Mouse (Mus musculus): ENCODE data around the gene Khk. TPM values are rescaled to one million over a fixed set of nuclear protein-coding genes. Genes with fewer than 3 reads are reported as not detected.
A peak's percentile ranks its signal among the peaks of the same experiment; 100 is the strongest.

Gene Khk
- polyA plus RNA-seq, 1 experiment from 2014 or later: 36.0 TPM

- Histone ChIP-seq H3K4me1 (ENCODE audit: control insufficient read depth, low read depth, low read length) (peaks cover 53% of the 10 kb centered on the region), H3K4me3 (ENCODE audit: low read depth, low read length) (no peak overlapping the region)
- ATAC-seq (ENCODE audit: low read depth): no peak
Observed at GRCm38 (mm10) chr5:30917348-30917747, 3.9 kb upstream of the Khk start.

GRCm38 (mm10) chr5:30917891-30918670 lies 3.1 kb upstream of the Khk start:
- no peak overlapping the region for H3K4me2 ChIP-seq (ENCODE audit: low read depth, low read length)
- no peak for ATAC-seq (ENCODE audit: low read depth)
- no peaks in the 10 kb centered on the region for H3K9me3 ChIP-seq (replicated peaks; ENCODE audit: control insufficient read depth, low read length)
- peaks cover 57% of the 10 kb centered on the region for H3K4me1 ChIP-seq (ENCODE audit: control insufficient read depth, low read depth, low read length)
- no peaks in the 10 kb centered on the region for H3K27me3 ChIP-seq (ENCODE audit: control insufficient read depth, insufficient read depth, low read depth, low read length)
- peaks cover 9% of the 10 kb centered on the region; the same call in 1 of the 2 replicates for H3K36me3 ChIP-seq (ENCODE audit: control insufficient read depth, insufficient read depth)
- H3K9ac ChIP-seq (ENCODE audit: low read depth, low read length): no peak overlapping the region
- no peak overlapping the region for H3K4me3 ChIP-seq (ENCODE audit: low read depth, low read length)
- 73% methylated on average over 31 of the region's 31 CpGs for whole genome bisulfite sequencing (ENCODE audit: insufficient replicate concordance)
- H3K27ac ChIP-seq (ENCODE audit: low read length): no peak overlapping the region

More at GRCm38 (mm10) chr5:30917348-30917747, 3.9 kb upstream of the Khk start:
- no peak overlapping the region for H3K9ac ChIP-seq (ENCODE audit: low read depth, low read length)
- H3K27ac ChIP-seq (ENCODE audit: low read length): no peak overlapping the region
- no peak overlapping the region for H3K4me2 ChIP-seq (ENCODE audit: low read depth, low read length)
- H3K9me3 ChIP-seq (replicated peaks; ENCODE audit: control insufficient read depth, low read length): no peaks in the 10 kb centered on the region
- WGBS (ENCODE audit: insufficient replicate concordance): 84% methylated on average over 11 of the region's 11 CpGs
- peaks cover 9% of the 10 kb centered on the region; the same call in 1 of the 2 replicates for H3K36me3 ChIP-seq (ENCODE audit: control insufficient read depth, insufficient read depth)
- no peaks in the 10 kb centered on the region for H3K27me3 ChIP-seq (ENCODE audit: control insufficient read depth, insufficient read depth, low read depth, low read length)

- Histone ChIP-seq H3K27me3 (ENCODE audit: control insufficient read depth, insufficient read depth, low read depth, low read length) (no peaks in the 10 kb centered on the region), H3K36me3 (ENCODE audit: control insufficient read depth, insufficient read depth) (peaks cover 9% of the 10 kb centered on the region; the same call in 1 of the 2 replicates), H3K9ac (ENCODE audit: low read depth, low read length) (no peak overlapping the region), H3K4me3 (ENCODE audit: low read depth, low read length) (no peak overlapping the region), H3K9me3 (replicated peaks; ENCODE audit: control insufficient read depth, low read length) (no peaks in the 10 kb centered on the region), H3K27ac (ENCODE audit: low read length) (no peak overlapping the region), H3K4me1 (ENCODE audit: control insufficient read depth, low read depth, low read length) (peaks cover 57% of the 10 kb centered on the region), H3K4me2 (ENCODE audit: low read depth, low read length) (no peak overlapping the region)
- WGBS (ENCODE audit: insufficient replicate concordance): 70% methylated on average over 8 of the region's 8 CpGs
- ATAC-seq (ENCODE audit: low read depth): no peak
Observed at GRCm38 (mm10) chr5:30918691-30919090, 2.5 kb upstream of the Khk start.

GRCm38 (mm10) chr5:30919831-30920614 lies 1.2 kb upstream of the Khk start:
- H3K9me3 ChIP-seq (replicated peaks; ENCODE audit: control insufficient read depth, low read length): no peaks in the 10 kb centered on the region
- H3K27me3 ChIP-seq (ENCODE audit: control insufficient read depth, insufficient read depth, low read depth, low read length): no peaks in the 10 kb centered on the region
- whole genome bisulfite sequencing (ENCODE audit: insufficient replicate concordance): 71% methylated on average over 11 of the region's 11 CpGs
- no peak for ATAC-seq (ENCODE audit: low read depth)
- H3K4me2 ChIP-seq (ENCODE audit: low read depth, low read length): no peak overlapping the region
- no peak overlapping the region for H3K9ac ChIP-seq (ENCODE audit: low read depth, low read length)
- H3K4me3 ChIP-seq (ENCODE audit: low read depth, low read length): no peak overlapping the region
- peaks cover 47% of the 10 kb centered on the region for H3K4me1 ChIP-seq (ENCODE audit: control insufficient read depth, low read depth, low read length)
- H3K27ac ChIP-seq (ENCODE audit: low read length): no peak overlapping the region
- H3K36me3 ChIP-seq (ENCODE audit: control insufficient read depth, insufficient read depth): peaks cover 9% of the 10 kb centered on the region; the same call in 1 of the 2 replicates

GRCm38 (mm10) chr5:30920621-30921020 lies 610 bp upstream of the Khk start:
- Histone ChIP-seq H3K9me3 (replicated peaks; ENCODE audit: control insufficient read depth, low read length) (no peaks in the 10 kb centered on the region), H3K4me2 (ENCODE audit: low read depth, low read length) (peak overlapping the region; percentile 90), H3K4me1 (ENCODE audit: control insufficient read depth, low read depth, low read length) (peaks cover 42% of the 10 kb centered on the region), H3K27ac (ENCODE audit: low read length) (0 out of 2 replicates have a peak overlapping the region, but pooled peaks have one; percentile 4), H3K27me3 (ENCODE audit: control insufficient read depth, insufficient read depth, low read depth, low read length) (no peaks in the 10 kb centered on the region), H3K4me3 (ENCODE audit: low read depth, low read length) (0 out of 2 replicates have a peak overlapping the region, but pooled peaks have one; percentile 82), H3K9ac (ENCODE audit: low read depth, low read length) (no peak overlapping the region), H3K36me3 (ENCODE audit: control insufficient read depth, insufficient read depth) (peaks cover 9% of the 10 kb centered on the region)
- no peak for ATAC-seq (ENCODE audit: low read depth)
- WGBS (ENCODE audit: insufficient replicate concordance): 61% methylated on average over 19 of the region's 19 CpGs

- no peaks in the 10 kb centered on the region for H3K27me3 ChIP-seq (ENCODE audit: control insufficient read depth, insufficient read depth, low read depth, low read length)
- no peak overlapping the region; the same call in 1 of the 2 replicates for H3K27ac ChIP-seq (ENCODE audit: low read length)
- peaks cover 4% of the 10 kb centered on the region; the same call in 1 of the 2 replicates for H3K36me3 ChIP-seq (ENCODE audit: control insufficient read depth, insufficient read depth)
- H3K9ac ChIP-seq (ENCODE audit: low read depth, low read length): peak overlapping the region; percentile 73; the same call in 1 of the 2 replicates
- H3K4me1 ChIP-seq (ENCODE audit: control insufficient read depth, low read depth, low read length): peaks cover 31% of the 10 kb centered on the region
- 31% methylated on average over 10 of the region's 10 CpGs for WGBS (ENCODE audit: insufficient replicate concordance)
- no peak for ATAC-seq (ENCODE audit: low read depth)
- peak overlapping the region; percentile 82 for H3K4me3 ChIP-seq (ENCODE audit: low read depth, low read length)
- no peaks in the 10 kb centered on the region for H3K9me3 ChIP-seq (replicated peaks; ENCODE audit: control insufficient read depth, low read length)
- H3K4me2 ChIP-seq (ENCODE audit: low read depth, low read length): peak overlapping the region; percentile 90
Observed at GRCm38 (mm10) chr5:30922581-30923041, 1.4 kb downstream of the Khk start.

GRCm38 (mm10) chr5:30923119-30923518 lies 1.9 kb downstream of the Khk start:
- Histone ChIP-seq H3K36me3 (ENCODE audit: control insufficient read depth, insufficient read depth) (peaks cover 4% of the 10 kb centered on the region; the same call in 1 of the 2 replicates), H3K9ac (ENCODE audit: low read depth, low read length) (no peak overlapping the region), H3K27me3 (ENCODE audit: control insufficient read depth, insufficient read depth, low read depth, low read length) (no peaks in the 10 kb centered on the region), H3K27ac (ENCODE audit: low read length) (no peak overlapping the region), H3K4me1 (ENCODE audit: control insufficient read depth, low read depth, low read length) (peaks cover 31% of the 10 kb centered on the region), H3K9me3 (replicated peaks; ENCODE audit: control insufficient read depth, low read length) (no peaks in the 10 kb centered on the region), H3K4me3 (ENCODE audit: low read depth, low read length) (no peak overlapping the region), H3K4me2 (ENCODE audit: low read depth, low read length) (peak overlapping the region; percentile 90)
- no peak for ATAC-seq (ENCODE audit: low read depth)
- WGBS (ENCODE audit: insufficient replicate concordance): 48% methylated on average over 6 of the region's 6 CpGs

- ATAC-seq (ENCODE audit: low read depth): no peak
- H3K36me3 ChIP-seq (ENCODE audit: control insufficient read depth, insufficient read depth): no peaks in the 10 kb centered on the region; the same call in 1 of the 2 replicates
- no peak overlapping the region for H3K4me2 ChIP-seq (ENCODE audit: low read depth, low read length)
- 78% methylated on average over 8 of the region's 8 CpGs for WGBS (ENCODE audit: insufficient replicate concordance)
- H3K4me1 ChIP-seq (ENCODE audit: control insufficient read depth, low read depth, low read length): peaks cover 31% of the 10 kb centered on the region
- H3K9me3 ChIP-seq (replicated peaks; ENCODE audit: control insufficient read depth, low read length): no peaks in the 10 kb centered on the region
- H3K9ac ChIP-seq (ENCODE audit: low read depth, low read length): no peak overlapping the region
- no peak overlapping the region for H3K4me3 ChIP-seq (ENCODE audit: low read depth, low read length)
- no peaks in the 10 kb centered on the region for H3K27me3 ChIP-seq (ENCODE audit: control insufficient read depth, insufficient read depth, low read depth, low read length)
- H3K27ac ChIP-seq (ENCODE audit: low read length): no peak overlapping the region
Observed at GRCm38 (mm10) chr5:30924614-30925013, 3.4 kb downstream of the Khk start.
